Mouse (Mus musculus) liver, embryonic 15.5 days (tissue): Measurements from ENCODE around the gene Gsdma2. TPM values are rescaled to one million over a fixed set of nuclear protein-coding genes. Genes with fewer than 3 reads are reported as not detected.
"Not testable (repeated sequence)": the region's sequence is repeated elsewhere in the genome, so short reads cannot be mapped to it uniquely, and the experiment has no call there.

Source experiments
- ATAC-seq: fragments of 200-750 bp; cut with Nextera tagmentation; 2 replicates; pipeline ENCODE4 v1.8.0; 2017; ENCODE audit warnings: moderate number of reproducible peaks, mild to moderate bottlenecking, moderate library complexity; ENCODE audit not compliant: insufficient read depth
- H3K27ac ChIP-seq: fragments of 300-500 bp; sonication (generic); replicated peaks from 2 replicates; pipeline ENCODE4 v1.5.1; 2015; ENCODE audit warnings: mild to moderate bottlenecking, inconsistent platforms
- H3K27me3 ChIP-seq: fragments of 300-500 bp; sonication (generic); 2 replicates; pipeline ENCODE4 v1.6.1; 2015; ENCODE audit warnings: mild to moderate bottlenecking, inconsistent platforms
- H3K36me3 ChIP-seq: fragments of 300-500 bp; sonication (generic); replicated peaks from 2 replicates; pipeline ENCODE4 v1.6.1; 2015; ENCODE audit warnings: moderate library complexity, mild to moderate bottlenecking, inconsistent platforms
- H3K4me1 ChIP-seq: fragments of 300-500 bp; sonication (generic); replicated peaks from 2 replicates; pipeline ENCODE4 v1.6.1; 2015; ENCODE audit warnings: inconsistent platforms
- H3K4me2 ChIP-seq: fragments of 300-500 bp; sonication (generic); 2 replicates; pipeline ENCODE4 v1.6.1; 2015; ENCODE audit warnings: moderate library complexity, mild to moderate bottlenecking, inconsistent platforms
- H3K4me3 ChIP-seq: fragments of 300-500 bp; sonication (generic); replicated peaks from 2 replicates; pipeline ENCODE4 v1.5.1; 2015; ENCODE audit warnings: mild to moderate bottlenecking, inconsistent platforms
- H3K9ac ChIP-seq: fragments of 300-500 bp; sonication (generic); 2 replicates; pipeline ENCODE4 v1.6.1; 2015; ENCODE audit warnings: moderate library complexity, mild to moderate bottlenecking, inconsistent platforms
- H3K9me3 ChIP-seq: fragments of 300-500 bp; sonication (generic); replicated peaks from 2 replicates; pipeline ENCODE4 v1.6.1; 2016; ENCODE audit warnings: inconsistent platforms
- WGBS: fragments of 180-500 bp; shearing (Covaris S2); methylation state at CpG from one replicate; pipeline ENCODE4 v1.1.7; 2015; ENCODE audit warnings: mixed read lengths; ENCODE audit not compliant: insufficient replicate concordance; 5-methylcytosine and 5-hydroxymethylcytosine counted together
- polyA plus RNA-seq: library from polyadenylated mRNA; unstranded; fragments of >200 nt; fragmentation: Nextera tagmentation; extraction: Ambion mirVana; gene quantifications from 2 replicates; pipeline ENCODE4 v1.2.1, GENCODE M21; 2015

Gsdma2 gene
- polyA plus RNA-seq, 1 experiment from 2014 or later: not detected

DNA sequence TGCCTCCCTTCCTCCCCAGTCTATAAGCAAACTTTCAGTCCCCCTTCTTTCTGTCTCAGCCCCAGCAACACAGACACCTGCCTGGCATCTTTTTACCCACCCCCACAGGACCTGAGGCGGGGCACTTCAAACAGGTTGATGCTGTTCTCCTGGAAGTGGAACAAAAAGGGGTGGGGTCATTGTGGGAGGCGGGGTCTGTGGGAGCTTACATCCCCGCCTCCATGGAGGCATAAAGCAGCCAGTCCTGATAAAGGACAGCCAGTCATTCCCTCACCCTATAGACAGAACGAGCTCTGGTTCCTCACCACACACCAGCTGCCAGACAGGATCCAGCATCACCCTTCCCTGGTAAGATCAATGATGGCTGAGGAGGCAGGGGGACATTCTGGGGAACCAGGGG, 17.5 kb downstream of the Gsdma2 start, which contains the start of gene Gsdma:
Gene Gsdma (plus strand): TSS at position 261 of the 400 bp plus-strand sequence.
- no peaks in the 10 kb centered on the region for H3K9me3 ChIP-seq
- no peaks in the 10 kb centered on the region for H3K36me3 ChIP-seq
- H3K27me3 ChIP-seq: peaks cover 53% of the 10 kb centered on the region
- WGBS: 24% methylated on average over 4 of the region's 4 CpGs
- H3K9ac ChIP-seq: no peak within 1 kb of the TSS
- no peak within 1 kb of the TSS for H3K4me2 ChIP-seq
- H3K27ac ChIP-seq: no peak within 1 kb of the TSS
- no peaks in the 10 kb centered on the region for H3K4me1 ChIP-seq
- H3K4me3 ChIP-seq: no peak within 1 kb of the TSS
- no peak for ATAC-seq

DNA sequence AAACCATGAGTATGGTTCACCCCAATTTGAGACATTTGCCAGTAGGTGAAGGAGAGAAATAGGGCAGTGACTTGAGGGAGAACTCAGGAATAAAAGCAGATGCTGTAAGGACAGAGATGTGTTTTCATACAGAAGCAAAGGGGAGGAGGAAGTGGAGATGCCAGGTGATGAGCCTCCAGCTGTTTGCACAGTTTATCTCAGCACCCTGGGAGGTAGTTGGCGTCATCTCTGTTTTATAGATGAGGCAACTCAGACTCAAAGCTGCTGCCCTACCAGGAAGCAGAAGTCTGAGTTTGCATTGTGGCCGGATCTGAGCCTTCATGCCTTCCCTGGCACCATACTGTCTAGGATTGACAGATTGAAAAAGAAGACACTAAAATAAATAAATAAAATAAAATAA, 22.4 kb downstream of the Gsdma2 start:
- no peak overlapping the region for H3K4me2 ChIP-seq
- H3K36me3 ChIP-seq: no peaks in the 10 kb centered on the region
- H3K27ac ChIP-seq: no peak overlapping the region
- peaks cover 45% of the 10 kb centered on the region for H3K27me3 ChIP-seq
- peaks cover 24% of the 10 kb centered on the region for H3K4me1 ChIP-seq
- H3K9me3 ChIP-seq: no peaks in the 10 kb centered on the region
- ATAC-seq: no peak
- no peak overlapping the region for H3K9ac ChIP-seq
- H3K4me3 ChIP-seq: no peak overlapping the region
- 26% methylated on average over 2 of the region's 2 CpGs for WGBS

DNA sequence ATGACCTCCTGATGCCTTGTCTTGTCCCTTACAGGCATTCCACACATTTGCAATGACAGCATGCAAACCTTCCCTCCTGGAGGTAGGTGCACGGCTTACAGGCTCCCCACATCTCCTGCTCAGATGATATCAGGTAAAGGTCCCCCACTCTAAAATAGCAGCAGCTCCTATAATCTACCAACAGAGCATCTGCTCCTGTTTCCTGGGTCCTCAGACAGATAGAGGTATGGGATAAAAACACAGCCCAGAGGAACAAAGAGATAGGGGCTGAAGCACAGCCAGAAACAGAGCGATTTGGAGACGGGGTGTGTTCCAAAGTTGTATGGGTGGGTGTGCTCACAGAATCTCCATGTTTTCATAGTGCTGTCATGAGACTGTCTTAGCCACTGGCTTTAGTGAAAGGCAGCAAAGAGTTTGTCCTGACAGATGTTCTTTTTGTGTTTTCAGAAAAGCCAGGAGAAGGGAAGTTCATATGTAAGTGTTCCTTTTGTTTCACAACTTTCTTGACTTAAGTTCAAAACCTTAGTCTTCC, 24.8 kb downstream of the Gsdma2 start:
- Histone ChIP-seq H3K36me3 (no peaks in the 10 kb centered on the region), H3K27me3 (peaks cover 48% of the 10 kb centered on the region), H3K4me1 (peaks cover 24% of the 10 kb centered on the region), H3K27ac (no peak overlapping the region), H3K9ac (no peak overlapping the region), H3K9me3 (no peaks in the 10 kb centered on the region), H3K4me2 (no peak overlapping the region), H3K4me3 (no peak overlapping the region)
- ATAC-seq: no peak
- WGBS: 21% methylated on average over 3 of the region's 3 CpGs

DNA sequence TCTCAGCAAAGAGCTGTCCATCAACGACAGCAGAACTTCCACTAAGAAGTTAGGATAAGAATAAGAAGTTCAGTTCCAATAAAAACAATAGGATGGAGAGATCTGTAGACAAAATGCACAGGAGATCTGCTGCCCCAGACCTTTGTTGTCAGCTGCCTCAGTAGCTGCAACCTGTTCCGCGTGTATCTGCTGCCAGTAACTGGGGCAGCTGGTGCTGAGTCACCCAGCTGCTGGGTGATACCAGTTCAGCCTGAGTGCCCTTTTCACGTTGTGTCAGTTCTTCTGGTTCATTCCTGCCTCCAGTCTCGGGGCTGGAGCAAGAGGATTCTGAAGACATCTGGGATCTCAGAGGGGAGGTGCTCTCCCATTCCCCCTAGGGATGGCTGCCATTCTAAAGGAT, 25.3 kb downstream of the Gsdma2 start:
- Histone ChIP-seq H3K27ac (no peak overlapping the region), H3K36me3 (no peaks in the 10 kb centered on the region), H3K4me1 (peaks cover 24% of the 10 kb centered on the region), H3K4me3 (no peak overlapping the region), H3K9me3 (no peaks in the 10 kb centered on the region), H3K4me2 (no peak overlapping the region), H3K27me3 (peaks cover 43% of the 10 kb centered on the region), H3K9ac (no peak overlapping the region)
- ATAC-seq: peak; percentile 45; the same call in 1 of the 2 replicates
- WGBS: 21% methylated on average over 5 of the region's 5 CpGs

DNA sequence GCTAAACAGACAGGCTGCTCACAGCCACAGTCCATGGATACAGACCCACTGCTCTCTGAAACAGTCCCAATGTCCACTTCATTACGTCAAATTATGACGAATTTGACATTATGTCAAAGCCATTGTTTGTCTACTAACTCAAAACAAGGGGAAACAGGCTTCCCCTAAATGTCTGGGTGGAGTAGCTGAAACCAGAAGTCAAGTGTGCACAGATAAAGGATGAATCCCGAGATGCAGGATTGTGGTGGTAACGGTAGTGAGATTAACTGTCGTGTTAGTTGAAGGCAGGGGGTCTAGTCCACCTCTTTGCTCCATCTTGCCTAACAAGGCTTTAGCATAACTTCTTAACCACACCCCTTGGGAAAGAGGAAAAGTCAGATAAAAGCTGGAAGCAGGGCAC, 25.9 kb downstream of the Gsdma2 start:
- Histone ChIP-seq H3K27ac (no peak overlapping the region), H3K4me2 (0 out of 2 replicates have a peak overlapping the region, but pooled peaks have one; percentile 34), H3K9me3 (no peaks in the 10 kb centered on the region), H3K36me3 (no peaks in the 10 kb centered on the region), H3K9ac (no peak overlapping the region), H3K4me1 (peaks cover 24% of the 10 kb centered on the region), H3K27me3 (peaks cover 36% of the 10 kb centered on the region), H3K4me3 (no peak overlapping the region)
- ATAC-seq: no peak
- 27% methylated on average over 5 of the region's 5 CpGs for WGBS

DNA sequence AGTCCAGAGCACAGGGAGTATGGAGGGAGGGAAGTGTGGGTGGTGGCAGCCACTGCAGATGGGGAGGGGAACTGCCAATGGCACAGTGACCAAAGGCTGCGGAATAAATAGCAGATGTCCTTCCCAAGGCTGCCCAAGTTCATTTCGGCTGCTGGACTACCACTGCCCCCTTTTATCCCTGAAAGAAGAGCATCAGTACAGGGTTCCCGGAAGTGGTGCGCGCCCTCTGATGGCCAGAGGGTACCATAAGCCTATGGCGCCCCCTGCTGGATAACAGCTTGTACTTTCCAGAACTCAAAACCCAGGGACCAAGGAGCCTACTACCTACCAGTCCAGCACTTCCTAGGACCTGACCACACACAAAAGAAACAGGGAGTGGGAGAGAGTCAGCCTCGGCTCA, 26.6 kb downstream of the Gsdma2 start:
- Histone ChIP-seq H3K4me2 (peak overlapping the region; percentile 34), H3K27me3 (peaks cover 30% of the 10 kb centered on the region), H3K4me1 (peaks cover 24% of the 10 kb centered on the region)
- not testable (repeated sequence) for H3K4me3 ChIP-seq, H3K9me3 ChIP-seq, H3K36me3 ChIP-seq, H3K9ac ChIP-seq, H3K27ac ChIP-seq
- WGBS: under 1% methylated on average over 7 of the region's 7 CpGs
- ATAC-seq: peak; percentile 45; the same call in 1 of the 2 replicates

DNA sequence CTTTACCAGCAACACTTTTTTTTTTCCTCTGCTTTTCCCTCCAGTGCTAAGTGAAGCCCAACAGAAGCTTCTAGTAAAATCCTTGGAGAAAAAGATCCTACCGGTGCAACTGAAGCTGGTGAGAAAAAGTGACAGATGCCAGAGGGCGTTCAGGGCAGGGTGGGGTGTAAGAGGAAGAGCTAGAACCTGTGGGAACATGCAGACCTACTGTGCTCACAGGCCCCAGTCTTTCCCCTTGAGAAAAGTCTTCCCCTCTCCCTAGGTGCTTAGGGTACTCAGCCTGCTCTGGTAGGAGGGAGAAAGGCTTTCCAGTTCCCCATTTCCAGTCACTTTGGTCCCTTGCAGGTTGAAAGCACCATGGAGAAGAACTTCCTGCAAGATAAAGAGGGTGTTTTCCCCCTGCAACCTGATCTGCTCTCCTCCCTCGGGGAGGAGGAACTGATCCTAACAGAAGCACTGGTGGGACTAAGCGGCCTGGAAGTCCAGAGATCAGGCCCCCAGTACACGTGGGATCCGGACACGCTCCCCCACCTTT, 29.3 kb downstream of the Gsdma2 start:
- Histone ChIP-seq H3K4me3 (no peak overlapping the region), H3K4me2 (no peak overlapping the region), H3K4me1 (peaks cover 23% of the 10 kb centered on the region), H3K9ac (no peak overlapping the region), H3K27me3 (peaks cover 9% of the 10 kb centered on the region; the same call in 1 of the 2 replicates), H3K27ac (no peak overlapping the region), H3K36me3 (no peaks in the 10 kb centered on the region), H3K9me3 (no peaks in the 10 kb centered on the region)
- no peak for ATAC-seq
- 30% methylated on average over 7 of the region's 7 CpGs for WGBS

DNA sequence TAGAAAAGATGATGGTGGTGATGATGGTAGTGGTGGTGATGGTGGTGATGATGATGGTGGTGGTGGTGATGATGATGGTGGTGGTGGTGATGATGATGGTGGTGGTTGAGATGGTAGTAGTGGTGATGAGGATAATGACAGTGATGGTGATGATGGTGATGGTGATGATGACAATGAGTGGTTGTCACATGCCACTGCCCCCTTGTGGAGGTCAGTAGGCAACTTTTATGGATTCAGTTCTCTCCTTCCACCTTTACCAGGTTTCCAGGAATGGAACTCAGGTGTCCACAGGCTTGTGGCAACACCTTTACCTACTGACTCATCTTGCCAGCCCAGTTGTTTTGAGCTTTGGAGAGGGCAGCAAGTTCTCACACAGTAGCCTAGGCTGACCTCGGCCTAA, 33.5 kb downstream of the Gsdma2 start:
- Histone ChIP-seq H3K27ac (no peak overlapping the region), H3K27me3 (0 out of 2 replicates have a peak, but pooled peaks cover 3% of the 10 kb centered on the region), H3K4me1 (peaks cover 30% of the 10 kb centered on the region), H3K9ac (no peak overlapping the region), H3K36me3 (peaks cover 3% of the 10 kb centered on the region), H3K4me2 (no peak overlapping the region), H3K9me3 (no peaks in the 10 kb centered on the region), H3K4me3 (no peak overlapping the region)
- 78% methylated on average over 1 of the region's 1 CpGs for WGBS
- ATAC-seq: no peak

DNA sequence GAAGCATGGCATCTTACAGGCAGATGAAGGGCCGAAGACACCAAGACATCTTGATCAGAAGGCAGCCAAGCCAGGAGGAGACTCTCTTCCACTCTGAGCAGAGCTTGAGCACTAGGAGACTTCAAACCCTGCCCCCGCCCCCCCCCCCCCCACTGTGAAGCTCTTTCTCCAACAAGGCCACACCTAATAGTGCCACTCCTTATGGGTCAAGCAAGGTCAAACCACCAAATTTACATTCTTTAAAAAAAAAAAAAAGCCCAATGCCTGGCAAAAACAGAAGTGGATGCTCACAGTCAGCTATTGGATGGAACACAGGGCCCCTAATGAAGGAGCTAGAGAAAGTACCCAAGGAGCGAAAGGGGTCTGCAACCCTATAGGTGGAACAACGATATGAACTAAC, 34.0 kb downstream of the Gsdma2 start:
- not testable (repeated sequence) for H3K27ac ChIP-seq, H3K36me3 ChIP-seq, H3K27me3 ChIP-seq, H3K4me2 ChIP-seq, H3K4me3 ChIP-seq, H3K9me3 ChIP-seq, ATAC-seq, H3K9ac ChIP-seq
- H3K4me1 ChIP-seq: peaks cover 36% of the 10 kb centered on the region
- WGBS: 65% methylated on average over 4 of the region's 4 CpGs

DNA sequence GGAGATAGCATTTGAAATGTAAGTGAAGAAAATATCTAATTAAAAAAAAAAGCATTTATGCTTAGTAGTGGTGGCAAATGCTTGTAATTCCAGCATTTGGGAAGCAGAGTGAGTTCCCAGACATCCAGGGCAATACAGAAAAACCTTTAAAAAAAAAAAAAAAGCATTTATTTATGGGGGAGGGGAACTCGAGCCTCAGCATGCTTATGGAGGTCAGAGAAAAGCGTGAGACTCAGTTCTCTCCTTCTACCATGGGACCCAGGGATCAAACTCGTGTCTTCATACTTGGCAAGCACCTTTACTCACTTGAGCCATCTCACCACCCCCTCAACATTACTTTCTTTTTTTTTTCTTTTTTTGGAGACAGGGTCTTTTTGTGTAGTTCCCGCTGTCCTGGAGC, 34.6 kb downstream of the Gsdma2 start:
- no peak for ATAC-seq
- Histone ChIP-seq H3K27ac (no peak overlapping the region), H3K4me1 (peaks cover 36% of the 10 kb centered on the region), H3K9me3 (no peaks in the 10 kb centered on the region), H3K4me3 (no peak overlapping the region), H3K36me3 (peaks cover 14% of the 10 kb centered on the region), H3K27me3 (no peaks in the 10 kb centered on the region), H3K4me2 (peak overlapping the region; percentile 90), H3K9ac (no peak overlapping the region)
- 60% methylated on average over 4 of the region's 4 CpGs for WGBS

DNA sequence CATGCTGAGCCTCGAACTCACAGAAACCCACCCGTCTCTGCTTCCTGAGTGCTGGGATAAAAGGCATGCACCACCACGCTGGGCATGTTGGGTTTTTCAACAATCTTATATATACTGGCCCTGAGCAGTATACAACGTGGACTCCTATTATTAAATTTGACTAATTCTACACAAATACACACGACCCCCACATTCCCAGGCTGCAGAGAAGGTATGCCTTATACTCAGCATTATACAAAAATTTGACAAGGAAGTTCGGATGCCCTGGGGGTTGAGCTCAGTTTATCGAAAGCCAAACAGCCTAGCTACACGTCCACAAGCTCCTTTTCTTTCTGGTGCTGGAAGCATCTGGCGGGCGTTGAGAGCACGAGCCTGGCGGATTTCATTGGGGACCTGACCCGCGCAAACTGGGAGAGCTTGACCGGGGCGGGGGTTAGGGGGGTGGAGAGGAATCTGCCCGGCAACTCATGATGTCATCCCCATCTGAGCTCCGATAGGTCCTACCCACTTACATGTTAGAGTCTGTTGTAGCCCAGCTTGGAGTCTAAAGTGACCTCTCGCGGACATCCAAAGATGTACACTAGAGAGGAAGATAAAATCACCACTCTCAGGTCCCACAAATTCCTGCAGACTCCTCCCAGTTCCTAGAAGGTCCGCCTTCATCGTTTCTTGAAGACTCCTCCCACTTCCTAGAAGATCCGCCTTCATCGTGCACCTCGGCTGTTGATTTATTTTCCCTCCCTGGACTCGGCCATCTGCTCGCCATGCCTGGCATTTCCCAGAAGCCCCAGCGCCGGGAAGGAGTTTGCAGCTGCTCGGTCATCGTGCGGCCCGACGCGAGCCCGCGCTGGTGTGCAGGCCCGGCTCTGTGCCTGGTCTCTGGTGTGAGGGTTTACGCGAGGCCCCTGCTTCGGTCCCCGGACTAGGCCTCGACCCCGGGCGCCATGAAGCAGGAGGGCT, 35.5 kb downstream of the Gsdma2 start, which contains the start of gene Psmd3:
Gene Psmd3 (plus strand): TSS at position 769 of the 960 bp plus-strand sequence.
- H3K4me3 ChIP-seq: peak within 1 kb of the TSS; percentile 99
- H3K9ac ChIP-seq: peak within 1 kb of the TSS; percentile 99
- H3K9me3 ChIP-seq: no peaks in the 10 kb centered on the region
- peaks cover 23% of the 10 kb centered on the region for H3K36me3 ChIP-seq
- H3K27ac ChIP-seq: peak within 1 kb of the TSS; percentile 85
- H3K4me2 ChIP-seq: peak within 1 kb of the TSS; percentile 90
- 4% methylated on average over 45 of the region's 45 CpGs for WGBS
- peaks cover 36% of the 10 kb centered on the region for H3K4me1 ChIP-seq
- ATAC-seq: peak; percentile 93
- H3K27me3 ChIP-seq: no peaks in the 10 kb centered on the region
